Mouse (Mus musculus) hindbrain, embryonic 14.5 days (tissue): ENCODE data around the gene Tmem132c. TPM values are rescaled to one million over a fixed set of nuclear protein-coding genes. Genes with fewer than 3 reads are reported as not detected.

Experiments
- ATAC-seq: fragments of 200-750 bp; cut with Nextera tagmentation; 2 replicates; pipeline ENCODE4 v1.8.0; 2017; ENCODE audit warnings: moderate number of reproducible peaks, mild to moderate bottlenecking, moderate TSS enrichment, moderate library complexity; ENCODE audit not compliant: low FRiP score
- DNase-seq: peaks from one replicate; pipeline ENCODE4 v3.0.0-alpha.2; 2015; ENCODE audit warnings: low spot score
- H3K27ac ChIP-seq: fragments of 300-500 bp; sonication (generic); 2 replicates; pipeline ENCODE4 v1.5.1; 2014; ENCODE audit warnings: mild to moderate bottlenecking, moderate library complexity
- H3K27me3 ChIP-seq: fragments of 300-500 bp; sonication (generic); 2 replicates; pipeline ENCODE4 v1.6.1; 2014; ENCODE audit warnings: mild to moderate bottlenecking, low read length, mixed read lengths; ENCODE audit not compliant: control insufficient read depth, insufficient read depth
- H3K36me3 ChIP-seq: fragments of 300-500 bp; sonication (generic); replicated peaks from 2 replicates; pipeline ENCODE4 v1.6.1; 2014; ENCODE audit not compliant: control insufficient read depth, insufficient read depth
- H3K4me1 ChIP-seq: fragments of 300-500 bp; sonication (generic); replicated peaks from 2 replicates; pipeline ENCODE4 v1.6.1; 2014; ENCODE audit warnings: antibody characterized with exemption, low read length, mixed read lengths; ENCODE audit not compliant: control insufficient read depth, insufficient read depth
- H3K4me2 ChIP-seq: fragments of 300-500 bp; sonication (generic); replicated peaks from 2 replicates; pipeline ENCODE4 v1.6.1; 2014; ENCODE audit warnings: mild to moderate bottlenecking, moderate library complexity
- H3K4me3 ChIP-seq: fragments of 300-500 bp; sonication (generic); replicated peaks from 2 replicates; pipeline ENCODE4 v1.5.1; 2014; ENCODE audit warnings: mild to moderate bottlenecking, low read length
- H3K9ac ChIP-seq: fragments of 300-500 bp; sonication (generic); 2 replicates; pipeline ENCODE4 v1.6.1; 2014
- H3K9me3 ChIP-seq: fragments of 300-500 bp; sonication (generic); 2 replicates; pipeline ENCODE4 v1.6.1; 2016; ENCODE audit warnings: low read length; ENCODE audit not compliant: control insufficient read depth
- WGBS: fragments of 180-500 bp; shearing (Covaris S2); extraction: QIAGEN DNeasy Blood & Tissue Kit; methylation state at CpG from one replicate; pipeline ENCODE4 v1.1.7; 2014; 5-methylcytosine and 5-hydroxymethylcytosine counted together
- polyA plus RNA-seq: library from polyadenylated mRNA; unstranded; fragments of >200 nt; fragmentation: Nextera tagmentation; extraction: Ambion mirVana; gene quantifications from 2 replicates; pipeline ENCODE4 v1.2.1, GENCODE M21; 2014

Gene Tmem132c
- polyA plus RNA-seq, 1 experiment from 2014 or later: 15.6 TPM

GRCm38 (mm10) chr5:127602996-127603395 lies 361.4 kb downstream of the Tmem132c start:
- ATAC-seq: no peak
- Histone ChIP-seq H3K4me3 (no peak overlapping the region), H3K27me3 (no peaks in the 10 kb centered on the region), H3K9ac (no peak overlapping the region), H3K36me3 (peaks cover 97% of the 10 kb centered on the region), H3K4me2 (no peak overlapping the region), H3K27ac (no peak overlapping the region), H3K9me3 (no peaks in the 10 kb centered on the region), H3K4me1 (no peaks in the 10 kb centered on the region)
- WGBS: 95% methylated on average over 5 of the region's 5 CpGs
- no peak for DNase-seq

- Histone ChIP-seq H3K4me3 (no peak overlapping the region), H3K36me3 (peaks cover 61% of the 10 kb centered on the region), H3K4me2 (no peak overlapping the region), H3K9me3 (no peaks in the 10 kb centered on the region), H3K4me1 (0 out of 2 replicates have a peak, but pooled peaks cover 5% of the 10 kb centered on the region), H3K27ac (no peak overlapping the region), H3K9ac (no peak overlapping the region), H3K27me3 (no peaks in the 10 kb centered on the region)
- no peak for ATAC-seq
- WGBS: 90% methylated on average over 2 of the region's 2 CpGs
- DNase-seq: no peak
These were observed 365.9 kb downstream of the Tmem132c start for GRCm38 (mm10) chr5:127607507-127607906.

GRCm38 (mm10) chr5:127609191-127609714 lies 367.6 kb downstream of the Tmem132c start:
- DNase-seq: no peak
- no peaks in the 10 kb centered on the region for H3K27me3 ChIP-seq
- no peak overlapping the region for H3K4me2 ChIP-seq
- peaks cover 5% of the 10 kb centered on the region; the same call in 1 of the 2 replicates for H3K4me1 ChIP-seq
- H3K9ac ChIP-seq: no peak overlapping the region
- H3K9me3 ChIP-seq: no peaks in the 10 kb centered on the region
- WGBS: 91% methylated on average over 7 of the region's 7 CpGs
- H3K27ac ChIP-seq: no peak overlapping the region
- no peak for ATAC-seq
- H3K4me3 ChIP-seq: no peak overlapping the region
- H3K36me3 ChIP-seq: peaks cover 44% of the 10 kb centered on the region

GRCm38 (mm10) chr5:127610787-127611509 lies 369.3 kb downstream of the Tmem132c start:
- ATAC-seq (no peak), DNase-seq (no peak)
- no peaks in the 10 kb centered on the region for H3K9me3 ChIP-seq
- no peak overlapping the region for H3K4me2 ChIP-seq
- H3K9ac ChIP-seq: no peak overlapping the region
- H3K27me3 ChIP-seq: no peaks in the 10 kb centered on the region
- H3K4me3 ChIP-seq: no peak overlapping the region
- 86% methylated on average over 6 of the region's 6 CpGs for WGBS
- H3K27ac ChIP-seq: no peak overlapping the region
- peaks cover 19% of the 10 kb centered on the region for H3K4me1 ChIP-seq
- peaks cover 27% of the 10 kb centered on the region for H3K36me3 ChIP-seq

DNA sequence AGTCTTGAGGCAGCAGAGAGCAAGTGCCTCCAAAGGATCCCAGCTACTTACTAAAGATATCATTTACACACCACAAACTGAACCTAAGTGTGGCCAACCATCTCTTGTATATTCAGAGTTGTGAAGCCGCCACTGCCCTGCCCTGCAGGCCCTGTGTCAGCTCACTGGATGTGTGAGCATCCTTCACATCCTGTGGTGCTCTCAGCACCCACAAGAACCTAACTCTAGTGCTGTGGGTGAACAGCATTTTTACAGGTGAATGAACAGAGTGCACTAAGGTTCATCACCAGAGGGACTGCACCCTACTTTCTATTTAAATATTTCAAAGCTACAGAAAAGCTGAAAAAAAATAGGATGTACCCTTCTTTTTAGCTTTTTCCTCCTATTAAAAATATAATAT lies 370.3 kb downstream of the Tmem132c start:
- Histone ChIP-seq H3K9me3 (no peaks in the 10 kb centered on the region), H3K36me3 (peaks cover 20% of the 10 kb centered on the region), H3K4me3 (no peak overlapping the region), H3K27me3 (no peaks in the 10 kb centered on the region), H3K27ac (no peak overlapping the region), H3K4me1 (peaks cover 25% of the 10 kb centered on the region), H3K4me2 (no peak overlapping the region), H3K9ac (no peak overlapping the region)
- DNase-seq (no peak), ATAC-seq (no peak)
- 94% methylated on average over 1 of the region's 1 CpGs for WGBS

- Histone ChIP-seq H3K4me3 (no peak overlapping the region), H3K36me3 (peaks cover 15% of the 10 kb centered on the region), H3K27ac (no peak overlapping the region), H3K4me1 (peaks cover 25% of the 10 kb centered on the region), H3K4me2 (no peak overlapping the region), H3K9ac (no peak overlapping the region), H3K27me3 (no peaks in the 10 kb centered on the region), H3K9me3 (no peaks in the 10 kb centered on the region)
- ATAC-seq (no peak), DNase-seq (no peak)
- WGBS: 95% methylated on average over 6 of the region's 6 CpGs
These were observed 370.8 kb downstream of the Tmem132c start for GRCm38 (mm10) chr5:127612397-127612796.
